Mouse (Mus musculus) fibroblast of lung, adult 2 months (primary cell): ENCODE measurements around the gene Gga3.

Experiments
- DNase-seq: peaks from one replicate; pipeline ENCODE4 v3.0.0-alpha.2; 2011; ENCODE audit warnings: low read depth

Gene Gga3

DNA sequence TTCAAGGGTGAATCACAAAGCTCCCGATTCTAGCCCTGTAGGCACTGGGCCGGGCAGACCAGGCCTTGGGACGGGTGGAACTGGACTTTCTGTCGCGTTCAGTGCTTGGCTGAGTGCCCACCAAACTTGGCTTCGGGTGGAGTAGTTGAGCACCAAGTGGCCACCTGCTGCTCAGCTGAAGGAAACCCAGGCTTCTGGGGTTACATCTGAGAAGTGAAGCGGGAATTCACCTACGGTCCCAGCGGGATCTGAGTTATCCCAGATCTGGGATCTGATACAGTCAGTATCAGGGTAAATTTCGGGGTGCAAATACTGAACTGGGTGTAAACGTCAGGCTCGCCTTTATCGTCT, 8.2 kb upstream of the Gga3 start:
- no peak for DNase-seq

DNA sequence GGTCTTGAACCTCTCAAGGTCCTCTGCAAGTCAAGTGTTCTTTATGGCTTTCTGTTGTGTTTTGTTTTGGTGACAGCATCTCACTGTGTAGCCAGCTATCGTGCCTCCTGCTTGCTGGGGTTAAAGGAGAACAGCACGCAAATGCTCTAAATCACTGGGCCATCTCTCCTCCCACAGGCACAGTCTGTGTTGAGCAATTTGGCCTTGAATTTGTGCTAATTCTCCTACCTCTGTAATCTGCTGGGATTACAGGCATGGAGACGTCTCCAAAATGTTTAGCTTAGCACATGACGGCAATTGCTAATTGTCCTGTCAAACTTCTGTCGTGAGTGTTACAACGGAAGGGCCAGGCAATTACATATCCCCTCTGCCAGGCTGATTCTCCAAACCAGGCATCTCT, 7.3 kb upstream of the Gga3 start:
- no peak for DNase-seq

- DNase-seq: no peak
These were observed 5.7 kb upstream of the Gga3 start for GRCm38 (mm10) chr11:115609576-115609975.

DNA sequence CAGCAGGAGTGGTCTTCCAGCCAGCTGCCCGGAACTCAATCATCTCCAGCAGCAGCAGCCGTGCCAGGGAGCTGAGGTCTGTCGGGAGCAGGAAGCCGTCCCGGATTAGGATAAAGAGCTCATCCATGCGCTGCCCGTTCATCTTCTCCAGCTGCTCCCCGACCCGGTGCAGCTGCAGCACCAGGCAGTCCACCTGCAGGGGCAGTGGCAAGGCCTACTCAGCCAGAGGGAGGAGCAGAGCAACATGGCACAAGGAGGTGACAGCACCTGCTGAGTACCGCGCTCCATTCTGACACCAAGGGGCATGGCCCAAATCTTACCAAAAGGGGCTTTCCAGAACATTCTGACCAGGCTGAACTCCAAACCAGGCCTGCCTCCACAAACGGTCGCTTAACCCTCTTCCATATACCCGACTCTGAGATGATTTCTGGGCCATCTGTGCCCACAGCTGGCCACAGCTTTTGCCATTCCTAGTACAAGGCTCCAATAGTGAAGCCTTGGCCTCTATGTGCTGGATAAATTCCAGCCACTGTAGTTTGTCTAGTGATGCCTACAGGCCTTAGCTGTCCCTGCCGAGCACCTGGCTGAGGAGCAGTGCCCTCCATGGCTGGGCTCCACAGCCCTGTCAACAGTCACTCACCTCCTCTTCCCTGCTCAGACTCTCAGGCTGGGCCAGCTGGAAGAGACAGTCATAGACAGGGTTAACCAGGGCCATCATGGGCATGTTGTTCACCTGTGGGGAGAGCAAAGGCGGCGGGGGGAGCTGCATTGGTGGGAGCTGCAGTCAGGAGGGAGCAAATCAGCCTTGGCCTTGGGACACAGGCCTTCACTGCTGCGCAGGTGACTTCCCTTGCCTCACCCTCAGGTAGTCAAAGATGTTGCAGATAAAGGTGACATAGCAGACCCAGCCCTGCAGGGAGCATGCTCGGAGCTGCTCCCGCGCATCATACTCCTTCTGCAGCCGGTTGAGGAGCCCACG, 4.9 kb upstream of the Gga3 start:
- no peak for DNase-seq

GRCm38 (mm10) chr11:115606733-115607132, 2.9 kb upstream of the Gga3 start:
- DNase-seq: no peak

GRCm38 (mm10) chr11:115604304-115604696, 449 bp upstream of the Gga3 start:
- DNase-seq: no peak

- no peak for DNase-seq
These were observed 749 bp downstream of the Gga3 start for GRCm38 (mm10) chr11:115603128-115603475.

DNA sequence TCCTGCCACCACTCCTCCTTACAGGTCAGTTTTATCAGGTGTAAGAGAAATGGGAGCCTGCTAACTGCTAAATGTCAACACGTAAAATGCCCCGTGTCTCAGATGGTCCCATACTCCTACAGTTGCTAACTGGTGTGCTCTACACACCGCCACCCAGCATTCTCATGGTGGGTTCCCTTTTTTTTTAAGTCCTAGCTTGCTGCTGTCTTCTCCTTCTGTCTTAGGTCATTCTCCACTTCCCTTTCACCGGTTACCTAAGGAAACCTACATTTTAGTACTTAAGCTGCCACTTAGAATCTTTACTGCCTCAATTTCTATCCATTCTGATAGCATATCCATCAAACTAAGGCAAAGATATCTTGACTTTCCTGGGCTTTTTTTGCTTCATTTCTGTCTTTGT, 2.7 kb downstream of the Gga3 start:
- DNase-seq: no peak

DNA sequence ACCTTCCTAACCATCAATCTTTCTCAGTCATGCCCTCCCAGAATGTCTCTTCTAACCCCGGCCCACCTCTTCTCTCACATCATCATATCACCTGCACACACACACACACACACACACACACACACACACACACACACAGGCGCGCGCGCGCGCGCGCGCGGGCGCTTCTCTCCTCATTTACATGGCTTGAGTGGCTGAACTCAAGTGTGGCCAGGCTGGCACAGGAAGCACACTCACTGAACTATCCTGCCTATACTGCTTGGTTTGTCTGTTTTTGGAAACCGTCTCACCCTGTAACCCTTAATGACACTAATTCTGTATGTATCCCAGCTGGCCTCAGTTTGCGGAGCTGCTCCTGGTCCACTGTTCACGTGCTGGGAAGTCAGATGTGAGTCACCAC, 3.1 kb downstream of the Gga3 start:
- DNase-seq: no peak

DNA sequence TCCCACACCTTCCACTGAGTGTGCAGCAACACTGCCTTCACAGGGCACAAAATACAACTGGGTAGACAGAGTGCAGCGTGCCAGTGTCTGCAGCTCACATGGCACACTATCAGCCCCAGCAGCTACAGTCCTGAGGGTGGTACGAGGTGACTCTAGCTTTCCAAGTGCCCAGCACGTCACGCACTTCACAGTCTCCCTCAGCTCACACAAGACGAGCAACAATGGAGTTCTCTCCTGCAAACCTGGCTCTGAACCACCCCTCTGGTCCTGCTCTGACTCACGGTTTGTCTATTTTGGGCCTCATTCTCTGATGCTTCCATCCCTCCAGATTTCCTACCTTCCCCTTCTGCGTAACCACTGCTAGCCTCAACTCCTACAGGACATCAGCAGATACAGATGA, 4.1 kb downstream of the Gga3 start:
- DNase-seq: no peak

DNA sequence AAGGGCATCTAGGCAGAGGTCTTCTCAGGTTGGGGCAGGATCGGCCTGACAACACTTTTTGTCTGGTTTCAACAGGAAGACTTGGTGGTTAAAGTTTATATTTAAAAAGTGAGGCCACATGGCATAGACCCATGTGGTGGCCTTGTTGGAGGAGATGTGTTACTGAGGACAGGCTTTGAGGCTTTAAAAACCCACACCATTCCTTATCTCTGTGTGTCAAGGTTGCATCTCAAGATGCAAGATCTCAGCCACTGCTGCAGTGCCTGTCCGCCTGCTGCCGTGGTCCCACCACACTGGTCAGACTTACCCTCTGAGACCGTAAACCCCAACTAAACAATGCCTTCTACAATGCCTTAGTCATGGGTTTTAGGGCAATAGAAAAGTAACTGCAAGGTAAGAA, 5.5 kb downstream of the Gga3 start:
- DNase-seq: no peak

DNA sequence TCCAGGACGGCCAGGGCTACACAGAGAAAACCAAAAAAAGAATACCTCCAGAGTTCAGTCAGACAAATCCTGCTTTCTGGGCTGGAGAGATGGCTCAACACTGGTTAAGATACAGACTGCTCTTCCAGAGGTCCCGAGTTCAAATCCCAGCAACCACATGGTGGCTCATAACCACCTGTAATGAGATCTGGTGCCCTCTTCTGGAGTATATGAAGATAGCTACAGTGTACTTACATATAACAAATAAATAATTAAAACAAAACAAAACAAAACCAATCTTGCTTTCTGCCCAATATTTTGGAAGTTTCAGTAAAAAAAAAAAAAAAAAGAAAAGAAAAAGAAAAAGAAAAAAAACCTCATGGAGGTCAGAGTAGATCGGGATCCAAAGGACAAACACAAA, 8.6 kb downstream of the Gga3 start:
- no peak for DNase-seq

GRCm38 (mm10) chr11:115590526-115591075, 13.2 kb downstream of the Gga3 start:
- DNase-seq: no peak

GRCm38 (mm10) chr11:115587984-115588383, 15.9 kb downstream of the Gga3 start:
- DNase-seq: no peak

- DNase-seq: no peak
These were observed 17.4 kb downstream of the Gga3 start for GRCm38 (mm10) chr11:115586403-115586802.

GRCm38 (mm10) chr11:115585573-115586100, 18.2 kb downstream of the Gga3 start:
- DNase-seq: no peak

DNA sequence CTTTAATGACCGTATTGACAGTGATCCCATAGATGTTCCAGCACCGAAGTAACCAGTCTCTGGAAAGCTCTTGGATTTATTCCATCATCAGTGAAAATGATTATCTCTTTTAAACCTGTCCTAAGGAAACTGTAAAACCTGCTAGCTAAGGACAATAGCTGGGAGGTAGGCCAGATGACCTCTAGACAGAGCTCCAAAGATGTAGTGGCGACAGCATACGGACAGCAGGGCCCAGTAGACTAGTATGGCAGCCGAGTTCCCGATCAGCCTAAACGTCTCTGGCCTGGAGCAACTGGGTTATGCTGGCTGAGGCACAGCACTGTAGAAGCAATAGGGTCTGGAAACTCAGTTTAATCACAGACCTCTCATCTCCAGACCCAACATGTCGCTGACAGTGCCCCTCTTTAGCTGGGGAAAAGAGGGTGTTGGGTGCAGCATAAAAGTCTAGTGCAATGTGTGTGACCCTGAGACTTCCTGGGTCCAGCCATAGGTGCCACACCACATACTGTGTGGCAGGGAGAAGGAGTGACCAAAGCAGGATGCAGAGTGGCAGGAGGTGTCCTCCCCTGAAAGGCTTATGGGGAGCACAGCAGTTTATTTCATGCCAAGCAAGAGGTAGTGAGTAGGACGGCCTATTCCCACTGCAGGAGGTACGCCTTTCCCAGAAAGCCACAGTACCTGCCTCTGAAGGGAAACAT, 19.3 kb downstream of the Gga3 start:
- DNase-seq: no peak

DNA sequence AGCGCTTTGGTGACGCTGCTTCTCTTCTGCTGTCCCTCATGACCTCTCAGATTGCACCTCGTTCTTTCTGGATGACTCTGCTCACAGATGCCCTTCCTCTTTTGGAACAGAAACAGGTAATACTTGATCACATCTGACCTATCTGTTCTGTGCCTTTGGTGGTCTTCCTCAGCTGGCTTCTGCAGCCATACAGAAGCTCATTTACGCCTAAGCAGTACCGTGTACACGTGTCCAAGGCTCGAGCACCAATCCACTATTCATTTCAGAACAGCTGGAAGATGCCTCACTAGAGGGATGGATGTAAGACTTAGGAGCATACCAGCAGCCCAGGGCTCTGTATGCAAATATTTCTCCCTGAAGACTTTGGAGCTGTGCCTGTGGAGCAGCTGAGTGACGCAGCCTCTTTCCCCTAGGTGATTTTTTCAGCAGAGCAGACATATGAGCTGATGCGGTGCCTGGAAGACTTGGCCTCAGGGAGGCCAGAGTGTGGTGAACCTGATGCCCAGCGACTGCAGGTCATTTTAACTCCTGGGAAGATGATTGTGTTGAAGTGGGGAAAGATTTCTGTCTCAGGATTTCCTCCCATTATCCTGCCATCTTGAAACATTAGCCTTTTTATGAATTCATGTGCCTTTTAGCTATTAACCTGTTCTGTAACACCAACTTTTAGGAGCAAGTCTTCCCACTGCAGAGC, 20.8 kb downstream of the Gga3 start:
- no peak for DNase-seq

GRCm38 (mm10) chr11:115579080-115579479, 24.8 kb downstream of the Gga3 start:
- no peak for DNase-seq

GRCm38 (mm10) chr11:115564961-115565360, 38.9 kb downstream of the Gga3 start:
- no peak for DNase-seq

DNA sequence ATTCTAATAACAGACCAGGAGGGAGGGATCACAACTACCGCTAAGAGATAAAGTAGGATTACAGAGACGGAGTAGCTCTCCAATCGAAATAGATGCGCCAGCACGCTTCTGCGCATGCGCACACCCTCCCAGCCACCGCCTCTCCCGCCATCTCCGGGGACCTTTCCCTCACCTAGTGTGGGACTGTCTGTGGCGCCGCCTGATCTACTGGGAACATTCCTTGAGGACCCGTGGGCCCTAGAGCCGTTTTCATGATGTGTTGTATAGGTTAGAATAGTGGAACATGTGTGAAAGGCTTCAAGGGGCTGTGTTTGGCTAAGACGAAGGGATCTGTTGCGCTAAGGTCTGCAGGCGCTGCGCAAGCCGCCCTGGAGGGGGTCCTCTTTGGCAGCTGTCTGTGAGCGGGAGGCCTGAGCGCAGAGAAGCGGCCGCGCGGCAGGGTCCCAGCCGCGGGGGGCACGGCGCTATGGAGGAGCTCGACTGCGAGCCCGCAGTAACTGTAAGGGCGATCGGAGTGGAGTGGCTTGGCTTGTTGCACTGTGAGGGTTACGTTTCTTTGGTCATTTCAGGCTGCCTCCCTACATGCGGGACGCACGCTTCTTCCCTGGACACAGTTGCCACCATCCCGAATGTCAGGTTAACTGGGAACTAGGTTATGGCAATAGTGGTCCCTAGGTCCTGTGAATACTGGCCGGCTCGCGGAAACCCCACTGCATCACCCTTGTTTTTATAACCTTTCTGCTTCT, 39.6 kb downstream of the Gga3 start, which contains the start of gene Nup85:
Nup85 (plus strand) TSS at position 371 of the 746 bp plus-strand sequence.
- DNase-seq: peak; percentile 95

GRCm38 (mm10) chr11:115563406-115563805, 40.4 kb downstream of the Gga3 start:
- DNase-seq: no peak
